Mouse (Mus musculus): ENCODE data around the gene Cd2bp2. TPM values are rescaled to one million over a fixed set of nuclear protein-coding genes. Genes with fewer than 3 reads are reported as not detected.

Gene Cd2bp2
- polyA plus RNA-seq, 1 experiment from 2014 or later, result 77.0 TPM

- peaks cover 10% of the 10 kb centered on the region; the same call in 1 of the 2 replicates for H3K36me3 ChIP-seq (ENCODE audit: control insufficient read depth, insufficient read depth, low read length)
- ATAC-seq (ENCODE audit: insufficient number of reproducible peaks, low FRiP score, low TSS enrichment, low read depth) (peak; percentile 7; the same call in 1 of the 2 replicates), DNase-seq (ENCODE audit: low spot score) (peak; percentile 56)
- H3K4me3 ChIP-seq (ENCODE audit: low read depth, low read length), result peak overlapping the region; percentile 92
- under 1% methylated on average over 53 of the region's 53 CpGs for WGBS
- H3K27ac ChIP-seq (replicated peaks; ENCODE audit: low read depth, low read length), result peak overlapping the region; percentile 86
- H3K9me3 ChIP-seq (ENCODE audit: control insufficient read depth, low read length), result no peaks in the 10 kb centered on the region
- peak overlapping the region; percentile 96 for H3K4me2 ChIP-seq (ENCODE audit: low read depth, severe bottlenecking)
- H3K27me3 ChIP-seq (ENCODE audit: control insufficient read depth, insufficient read depth, low read length), result no peaks in the 10 kb centered on the region
- H3K9ac ChIP-seq (ENCODE audit: low read length), result peak overlapping the region; percentile 84
- H3K4me1 ChIP-seq (ENCODE audit: control insufficient read depth, insufficient read depth, low read length), result peaks cover 13% of the 10 kb centered on the region
These were observed 11.8 kb upstream of the Cd2bp2 start for GRCm38 (mm10) chr7:127207374-127208294.

- Histone ChIP-seq H3K36me3 (ENCODE audit: control insufficient read depth, insufficient read depth, low read length) (peaks cover 10% of the 10 kb centered on the region; the same call in 1 of the 2 replicates), H3K9me3 (ENCODE audit: control insufficient read depth, low read length) (no peaks in the 10 kb centered on the region), H3K4me1 (ENCODE audit: control insufficient read depth, insufficient read depth, low read length) (peaks cover 13% of the 10 kb centered on the region), H3K4me3 (ENCODE audit: low read depth, low read length) (peak overlapping the region; percentile 92), H3K9ac (ENCODE audit: low read length) (peak overlapping the region; percentile 84; the same call in 1 of the 2 replicates), H3K27me3 (ENCODE audit: control insufficient read depth, insufficient read depth, low read length) (no peaks in the 10 kb centered on the region), H3K27ac (replicated peaks; ENCODE audit: low read depth, low read length) (no peak overlapping the region), H3K4me2 (ENCODE audit: low read depth, severe bottlenecking) (peak overlapping the region; percentile 96)
- WGBS, result 60% methylated on average over 2 of the region's 2 CpGs
- ATAC-seq (ENCODE audit: insufficient number of reproducible peaks, low FRiP score, low TSS enrichment, low read depth) (no peak), DNase-seq (ENCODE audit: low spot score) (no peak)
These were observed 10.8 kb upstream of the Cd2bp2 start for GRCm38 (mm10) chr7:127206606-127207005.

GRCm38 (mm10) chr7:127196484-127196883 is 634 bp upstream of the Cd2bp2 start:
- Histone ChIP-seq H3K36me3 (ENCODE audit: control insufficient read depth, insufficient read depth, low read length) (peaks cover 45% of the 10 kb centered on the region), H3K27me3 (ENCODE audit: control insufficient read depth, insufficient read depth, low read length) (no peaks in the 10 kb centered on the region), H3K4me1 (ENCODE audit: control insufficient read depth, insufficient read depth, low read length) (peaks cover 14% of the 10 kb centered on the region), H3K27ac (replicated peaks; ENCODE audit: low read depth, low read length) (peak overlapping the region; percentile 91; the same call in 1 of the 2 replicates), H3K4me3 (ENCODE audit: low read depth, low read length) (peak overlapping the region; percentile 72), H3K9me3 (ENCODE audit: control insufficient read depth, low read length) (no peaks in the 10 kb centered on the region), H3K4me2 (ENCODE audit: low read depth, severe bottlenecking) (peak overlapping the region; percentile 52), H3K9ac (ENCODE audit: low read length) (peak overlapping the region; percentile 83)
- DNase-seq (ENCODE audit: low spot score) (no peak), ATAC-seq (ENCODE audit: insufficient number of reproducible peaks, low FRiP score, low TSS enrichment, low read depth) (no peak)
- WGBS, result 65% methylated on average over 11 of the region's 11 CpGs

GRCm38 (mm10) chr7:127194633-127195029 is 1.2 kb downstream of the Cd2bp2 start:
- ATAC-seq (ENCODE audit: insufficient number of reproducible peaks, low FRiP score, low TSS enrichment, low read depth) (no peak), DNase-seq (ENCODE audit: low spot score) (no peak)
- peak overlapping the region; percentile 87 for H3K9ac ChIP-seq (ENCODE audit: low read length)
- no peak overlapping the region; the same call in 1 of the 2 replicates for H3K27ac ChIP-seq (replicated peaks; ENCODE audit: low read depth, low read length)
- H3K4me3 ChIP-seq (ENCODE audit: low read depth, low read length), result peak overlapping the region; percentile 72
- peaks cover 39% of the 10 kb centered on the region for H3K36me3 ChIP-seq (ENCODE audit: control insufficient read depth, insufficient read depth, low read length)
- H3K4me1 ChIP-seq (ENCODE audit: control insufficient read depth, insufficient read depth, low read length), result peaks cover 14% of the 10 kb centered on the region
- H3K27me3 ChIP-seq (ENCODE audit: control insufficient read depth, insufficient read depth, low read length), result no peaks in the 10 kb centered on the region
- 83% methylated on average over 7 of the region's 7 CpGs for WGBS
- peak overlapping the region; percentile 89 for H3K4me2 ChIP-seq (ENCODE audit: low read depth, severe bottlenecking)
- H3K9me3 ChIP-seq (ENCODE audit: control insufficient read depth, low read length), result no peaks in the 10 kb centered on the region

GRCm38 (mm10) chr7:127194011-127194632 is 1.7 kb downstream of the Cd2bp2 start:
- WGBS, result 95% methylated on average over 17 of the region's 17 CpGs
- H3K36me3 ChIP-seq (ENCODE audit: control insufficient read depth, insufficient read depth, low read length), result peaks cover 39% of the 10 kb centered on the region

DNA sequence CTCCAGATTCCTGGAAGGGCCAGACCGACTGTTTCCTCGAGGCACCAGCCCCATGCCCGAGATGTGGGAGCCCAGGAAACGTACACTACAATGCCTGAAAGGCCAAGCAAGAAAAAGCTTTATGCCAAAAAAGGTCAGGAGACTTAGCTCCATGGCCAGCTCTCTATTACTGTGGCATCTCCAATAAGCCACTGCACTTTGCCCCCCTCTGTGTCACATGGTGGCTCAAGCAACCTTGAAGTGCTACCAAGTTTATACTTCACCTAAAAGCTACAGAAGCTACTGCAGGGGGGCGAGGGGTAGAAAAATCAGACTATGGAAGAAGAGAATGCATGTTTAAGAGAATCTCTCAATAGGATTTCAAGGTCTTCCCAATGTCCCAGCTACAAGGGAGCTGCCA is 2.9 kb downstream of the Cd2bp2 start:
- H3K9ac ChIP-seq (ENCODE audit: low read length), result no peak overlapping the region
- H3K9me3 ChIP-seq (ENCODE audit: control insufficient read depth, low read length), result no peaks in the 10 kb centered on the region
- DNase-seq (ENCODE audit: low spot score), result no peak
- H3K36me3 ChIP-seq (ENCODE audit: control insufficient read depth, insufficient read depth, low read length), result peaks cover 27% of the 10 kb centered on the region
- ATAC-seq (ENCODE audit: insufficient number of reproducible peaks, low FRiP score, low TSS enrichment, low read depth), result no peak
- H3K4me3 ChIP-seq (ENCODE audit: low read depth, low read length), result no peak overlapping the region
- H3K4me1 ChIP-seq (ENCODE audit: control insufficient read depth, insufficient read depth, low read length), result peaks cover 14% of the 10 kb centered on the region
- WGBS, result 94% methylated on average over 5 of the region's 5 CpGs
- no peak overlapping the region for H3K27ac ChIP-seq (replicated peaks; ENCODE audit: low read depth, low read length)
- H3K27me3 ChIP-seq (ENCODE audit: control insufficient read depth, insufficient read depth, low read length), result no peaks in the 10 kb centered on the region
- H3K4me2 ChIP-seq (ENCODE audit: low read depth, severe bottlenecking), result 0 out of 2 replicates have a peak overlapping the region, but pooled peaks have one; percentile 1

More at GRCm38 (mm10) chr7:127194011-127194632, 1.7 kb downstream of the Cd2bp2 start:
- H3K27me3 ChIP-seq (ENCODE audit: control insufficient read depth, insufficient read depth, low read length), result no peaks in the 10 kb centered on the region
- H3K4me2 ChIP-seq (ENCODE audit: low read depth, severe bottlenecking), result peak overlapping the region; percentile 89
- no peaks in the 10 kb centered on the region for H3K9me3 ChIP-seq (ENCODE audit: control insufficient read depth, low read length)
- H3K9ac ChIP-seq (ENCODE audit: low read length), result peak overlapping the region; percentile 87
- H3K4me3 ChIP-seq (ENCODE audit: low read depth, low read length), result 0 out of 2 replicates have a peak overlapping the region, but pooled peaks have one; percentile 6
- ATAC-seq (ENCODE audit: insufficient number of reproducible peaks, low FRiP score, low TSS enrichment, low read depth), result no peak
- H3K4me1 ChIP-seq (ENCODE audit: control insufficient read depth, insufficient read depth, low read length), result peaks cover 14% of the 10 kb centered on the region
- no peak for DNase-seq (ENCODE audit: low spot score)
- H3K27ac ChIP-seq (replicated peaks; ENCODE audit: low read depth, low read length), result no peak overlapping the region

- no peak overlapping the region for H3K4me3 ChIP-seq (ENCODE audit: low read depth, low read length)
- no peaks in the 10 kb centered on the region for H3K9me3 ChIP-seq (ENCODE audit: control insufficient read depth, low read length)
- DNase-seq (ENCODE audit: low spot score) (no peak), ATAC-seq (ENCODE audit: insufficient number of reproducible peaks, low FRiP score, low TSS enrichment, low read depth) (no peak)
- no peak overlapping the region for H3K4me2 ChIP-seq (ENCODE audit: low read depth, severe bottlenecking)
- WGBS, result 89% methylated on average over 6 of the region's 6 CpGs
- H3K36me3 ChIP-seq (ENCODE audit: control insufficient read depth, insufficient read depth, low read length), result peaks cover 26% of the 10 kb centered on the region; the same call in 1 of the 2 replicates
- no peak overlapping the region for H3K27ac ChIP-seq (replicated peaks; ENCODE audit: low read depth, low read length)
- H3K27me3 ChIP-seq (ENCODE audit: control insufficient read depth, insufficient read depth, low read length), result no peaks in the 10 kb centered on the region
- no peak overlapping the region for H3K9ac ChIP-seq (ENCODE audit: low read length)
- peaks cover 10% of the 10 kb centered on the region for H3K4me1 ChIP-seq (ENCODE audit: control insufficient read depth, insufficient read depth, low read length)
These were observed 5.2 kb downstream of the Cd2bp2 start for GRCm38 (mm10) chr7:127190672-127191071.

All from limb, embryonic 11.5 days (tissue).